Mouse (Mus musculus): ENCODE results near the gene Efnb3.

- TF ChIP-seq POLR2A (IDR thresholded peaks at IDR 0.05; ENCODE audit: insufficient read length, low read depth) (no peak), SRF (IDR thresholded peaks at IDR 0.05; ENCODE audit: control insufficient read depth, insufficient read length, low read depth) (no peak), USF1 (IDR thresholded peaks at IDR 0.05; ENCODE audit: low read depth) (no peak), MYOG (IDR thresholded peaks at IDR 0.05; ENCODE audit: control insufficient read depth in 1 of 3, insufficient read depth in 1 of 3, insufficient read length in 2 of 3, low read depth in 2 of 3) (no peak), CEBPB (IDR thresholded peaks at IDR 0.05; ENCODE audit: insufficient read depth, poor library complexity, severe bottlenecking) (no peak), MAX (IDR thresholded peaks at IDR 0.05; ENCODE audit: low read depth) (no peak), E2F4 (IDR thresholded peaks at IDR 0.05; ENCODE audit: insufficient read depth) (no peak), MYOD1 (IDR thresholded peaks at IDR 0.05; ENCODE audit: control insufficient read depth in 1 of 3, insufficient read length in 2 of 3, low read depth in 2 of 3) (no peak)
Observed at GRCm38 (mm10) chr11:69532480-69533150, 27.4 kb downstream of the Efnb3 start.

All from myocyte (in vitro differentiated cells).